Mouse (Mus musculus): ENCODE measurements at regions not wholly inside any gene's neighbourhood (a gene's known extent, or its start where the extent isn't known, plus 50 kb on each side); places are given as distances from the start of the nearest gene placed in this dataset.

- Histone ChIP-seq H3K9me3 (ENCODE audit: control insufficient read depth, low read depth, low read length) (no peaks in the 10 kb centered on the region), H3K9ac (replicated peaks; ENCODE audit: low read depth, low read length) (no peak overlapping the region), H3K4me3 (ENCODE audit: low read depth, low read length) (no peak overlapping the region), H3K4me1 (ENCODE audit: control insufficient read depth, insufficient read depth, low read length) (no peaks in the 10 kb centered on the region), H3K36me3 (ENCODE audit: control insufficient read depth, insufficient read depth, low read length) (no peaks in the 10 kb centered on the region), H3K4me2 (replicated peaks; ENCODE audit: low read depth, low read length) (no peak overlapping the region), H3K27me3 (ENCODE audit: control insufficient read depth, insufficient read depth, low read length) (no peaks in the 10 kb centered on the region), H3K27ac (ENCODE audit: low read length) (no peak overlapping the region)
- no peak for ATAC-seq (ENCODE audit: insufficient number of reproducible peaks, insufficient read depth, low FRiP score, low read depth)
- WGBS: 19% methylated on average over 1 of the region's 1 CpGs
These were observed 182.7 kb upstream of the Agr3 start for GRCm38 (mm10) chr12:35742729-35743128.

- ATAC-seq (ENCODE audit: insufficient number of reproducible peaks, insufficient read depth, low FRiP score, low read depth): no peak
- WGBS: 26% methylated on average over 2 of the region's 2 CpGs
- H3K9ac ChIP-seq (replicated peaks; ENCODE audit: low read depth, low read length): no peak overlapping the region
- no peak overlapping the region for H3K4me3 ChIP-seq (ENCODE audit: low read depth, low read length)
- no peaks in the 10 kb centered on the region for H3K9me3 ChIP-seq (ENCODE audit: control insufficient read depth, low read depth, low read length)
- no peaks in the 10 kb centered on the region for H3K36me3 ChIP-seq (ENCODE audit: control insufficient read depth, insufficient read depth, low read length)
- no peaks in the 10 kb centered on the region for H3K27me3 ChIP-seq (ENCODE audit: control insufficient read depth, insufficient read depth, low read length)
- no peaks in the 10 kb centered on the region for H3K4me1 ChIP-seq (ENCODE audit: control insufficient read depth, insufficient read depth, low read length)
- no peak overlapping the region for H3K4me2 ChIP-seq (replicated peaks; ENCODE audit: low read depth, low read length)
- H3K27ac ChIP-seq (ENCODE audit: low read length): no peak overlapping the region
These were observed 189.0 kb upstream of the Agr3 start for GRCm38 (mm10) chr12:35736427-35736826.

DNA sequence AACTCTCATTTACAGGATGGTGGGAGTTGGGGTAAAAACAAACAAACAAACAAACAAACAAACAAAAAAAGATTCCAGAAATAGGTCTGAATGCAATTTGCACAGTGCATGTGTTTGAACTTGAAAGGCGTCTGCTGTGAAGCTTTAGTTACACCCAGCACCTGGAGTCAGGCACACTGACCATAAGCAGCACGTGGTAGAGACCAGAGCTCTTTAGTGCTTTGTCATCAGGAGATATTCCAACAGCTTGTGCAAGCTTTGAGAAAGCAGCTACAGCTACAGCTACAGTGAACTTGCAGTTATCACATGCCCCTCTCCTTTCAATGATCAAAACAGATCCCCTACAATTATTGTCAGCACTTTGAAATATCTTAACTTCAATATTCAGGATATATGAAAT is 190.4 kb upstream of the Agr3 start:
- Histone ChIP-seq H3K36me3 (ENCODE audit: control insufficient read depth, insufficient read depth, low read length) (no peaks in the 10 kb centered on the region), H3K9me3 (ENCODE audit: control insufficient read depth, low read depth, low read length) (no peaks in the 10 kb centered on the region), H3K4me2 (replicated peaks; ENCODE audit: low read depth, low read length) (no peak overlapping the region), H3K4me1 (ENCODE audit: control insufficient read depth, insufficient read depth, low read length) (no peaks in the 10 kb centered on the region), H3K4me3 (ENCODE audit: low read depth, low read length) (no peak overlapping the region), H3K9ac (replicated peaks; ENCODE audit: low read depth, low read length) (no peak overlapping the region), H3K27ac (ENCODE audit: low read length) (no peak overlapping the region), H3K27me3 (ENCODE audit: control insufficient read depth, insufficient read depth, low read length) (no peaks in the 10 kb centered on the region)
- WGBS: 67% methylated on average over 2 of the region's 2 CpGs
- ATAC-seq (ENCODE audit: insufficient number of reproducible peaks, insufficient read depth, low FRiP score, low read depth): no peak

GRCm38 (mm10) chr12:35734371-35734770 is 191.0 kb upstream of the Agr3 start:
- H3K9me3 ChIP-seq (ENCODE audit: control insufficient read depth, low read depth, low read length): no peaks in the 10 kb centered on the region
- no peaks in the 10 kb centered on the region for H3K27me3 ChIP-seq (ENCODE audit: control insufficient read depth, insufficient read depth, low read length)
- no peaks in the 10 kb centered on the region for H3K36me3 ChIP-seq (ENCODE audit: control insufficient read depth, insufficient read depth, low read length)
- no peak overlapping the region for H3K9ac ChIP-seq (replicated peaks; ENCODE audit: low read depth, low read length)
- ATAC-seq (ENCODE audit: insufficient number of reproducible peaks, insufficient read depth, low FRiP score, low read depth): no peak
- no peaks in the 10 kb centered on the region for H3K4me1 ChIP-seq (ENCODE audit: control insufficient read depth, insufficient read depth, low read length)
- no peak overlapping the region for H3K27ac ChIP-seq (ENCODE audit: low read length)
- no peak overlapping the region for H3K4me3 ChIP-seq (ENCODE audit: low read depth, low read length)
- no peak overlapping the region for H3K4me2 ChIP-seq (replicated peaks; ENCODE audit: low read depth, low read length)
- 90% methylated on average over 1 of the region's 1 CpGs for WGBS

- 90% methylated on average over 2 of the region's 2 CpGs for WGBS
- no peak overlapping the region for H3K27ac ChIP-seq (ENCODE audit: low read length)
- no peaks in the 10 kb centered on the region for H3K9me3 ChIP-seq (ENCODE audit: control insufficient read depth, low read depth, low read length)
- no peaks in the 10 kb centered on the region for H3K27me3 ChIP-seq (ENCODE audit: control insufficient read depth, insufficient read depth, low read length)
- no peak overlapping the region for H3K9ac ChIP-seq (replicated peaks; ENCODE audit: low read depth, low read length)
- no peak for ATAC-seq (ENCODE audit: insufficient number of reproducible peaks, insufficient read depth, low FRiP score, low read depth)
- no peak overlapping the region for H3K4me2 ChIP-seq (replicated peaks; ENCODE audit: low read depth, low read length)
- H3K36me3 ChIP-seq (ENCODE audit: control insufficient read depth, insufficient read depth, low read length): no peaks in the 10 kb centered on the region
- H3K4me3 ChIP-seq (ENCODE audit: low read depth, low read length): no peak overlapping the region
- no peaks in the 10 kb centered on the region for H3K4me1 ChIP-seq (ENCODE audit: control insufficient read depth, insufficient read depth, low read length)
These were observed 191.8 kb upstream of the Agr3 start for GRCm38 (mm10) chr12:35733580-35733979.

DNA sequence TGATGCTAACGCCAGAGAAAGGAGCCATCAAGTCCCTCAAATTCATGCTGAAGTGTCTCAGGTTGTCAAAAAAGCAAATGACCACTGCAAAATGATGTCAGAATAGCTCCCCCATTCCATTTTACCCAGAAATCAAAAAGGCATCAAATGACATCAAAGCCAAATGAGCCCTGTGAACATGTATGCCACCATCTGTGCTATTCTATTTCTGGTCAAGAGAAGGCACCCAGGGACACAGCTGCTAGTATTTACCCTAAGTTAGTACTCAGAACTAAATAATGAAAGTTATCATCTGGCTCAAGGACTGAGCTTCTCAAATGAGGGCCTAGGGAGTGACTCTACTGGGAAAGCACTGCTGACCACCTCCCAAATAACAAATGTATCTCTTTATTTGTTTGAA is 191.1 kb upstream of the Ahr start:
- no peak overlapping the region for H3K9ac ChIP-seq (replicated peaks; ENCODE audit: low read depth, low read length)
- ATAC-seq (ENCODE audit: insufficient number of reproducible peaks, insufficient read depth, low FRiP score, low read depth): no peak
- no peak overlapping the region for H3K27ac ChIP-seq (ENCODE audit: low read length)
- no peaks in the 10 kb centered on the region for H3K36me3 ChIP-seq (ENCODE audit: control insufficient read depth, insufficient read depth, low read length)
- WGBS: 74% methylated on average over 1 of the region's 1 CpGs
- no peak overlapping the region for H3K4me3 ChIP-seq (ENCODE audit: low read depth, low read length)
- H3K27me3 ChIP-seq (ENCODE audit: control insufficient read depth, insufficient read depth, low read length): no peaks in the 10 kb centered on the region
- H3K9me3 ChIP-seq (ENCODE audit: control insufficient read depth, low read depth, low read length): no peaks in the 10 kb centered on the region
- no peak overlapping the region for H3K4me2 ChIP-seq (replicated peaks; ENCODE audit: low read depth, low read length)
- no peaks in the 10 kb centered on the region for H3K4me1 ChIP-seq (ENCODE audit: control insufficient read depth, insufficient read depth, low read length)

DNA sequence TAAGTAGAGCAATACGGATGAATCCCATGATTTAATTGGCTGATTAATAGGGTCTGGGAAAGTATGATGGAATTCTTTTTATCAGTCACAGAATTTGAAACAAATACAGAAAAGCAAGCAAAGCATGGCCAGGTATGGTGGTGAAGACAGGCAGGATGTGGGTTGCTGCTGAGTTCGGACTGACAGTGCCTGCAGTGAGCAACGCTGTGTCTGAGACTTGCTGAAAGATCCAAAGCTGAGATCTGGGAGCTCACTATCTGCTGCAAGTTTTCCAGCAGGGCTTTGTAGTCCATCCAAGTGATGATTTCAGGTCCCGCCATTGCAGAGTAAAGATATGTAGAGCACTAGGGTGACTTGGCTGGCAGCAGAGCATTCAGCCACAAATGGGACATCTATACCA is 189.3 kb upstream of the Ahr start:
- Histone ChIP-seq H3K4me1 (ENCODE audit: control insufficient read depth, insufficient read depth, low read length) (no peaks in the 10 kb centered on the region), H3K4me3 (ENCODE audit: low read depth, low read length) (no peak overlapping the region), H3K9me3 (ENCODE audit: control insufficient read depth, low read depth, low read length) (no peaks in the 10 kb centered on the region), H3K36me3 (ENCODE audit: control insufficient read depth, insufficient read depth, low read length) (no peaks in the 10 kb centered on the region), H3K27me3 (ENCODE audit: control insufficient read depth, insufficient read depth, low read length) (no peaks in the 10 kb centered on the region), H3K27ac (ENCODE audit: low read length) (no peak overlapping the region), H3K9ac (replicated peaks; ENCODE audit: low read depth, low read length) (no peak overlapping the region), H3K4me2 (replicated peaks; ENCODE audit: low read depth, low read length) (no peak overlapping the region)
- 82% methylated on average over 4 of the region's 4 CpGs for WGBS
- no peak for ATAC-seq (ENCODE audit: insufficient number of reproducible peaks, insufficient read depth, low FRiP score, low read depth)

DNA sequence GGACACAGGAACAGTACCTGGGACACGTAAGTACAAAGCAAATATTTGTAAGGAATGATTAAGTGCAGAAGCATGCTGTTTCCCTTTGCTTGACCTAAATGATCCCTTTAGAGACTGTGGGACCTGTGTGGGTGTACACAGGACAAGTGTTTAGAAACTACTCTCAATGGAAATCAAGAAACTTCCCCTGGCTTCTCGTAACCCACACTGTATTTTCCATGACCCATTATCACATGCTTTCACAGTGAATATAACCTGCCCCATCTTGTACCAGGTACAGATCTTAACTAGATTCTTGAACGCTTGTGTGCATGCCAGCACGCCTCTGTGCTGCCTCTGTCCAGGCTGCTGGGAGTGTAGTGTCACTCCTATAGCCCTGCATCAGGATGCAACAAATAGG is 177.8 kb upstream of the Ahr start:
- 63% methylated on average over 4 of the region's 4 CpGs for WGBS
- Histone ChIP-seq H3K27ac (ENCODE audit: low read length) (no peak overlapping the region), H3K36me3 (ENCODE audit: control insufficient read depth, insufficient read depth, low read length) (no peaks in the 10 kb centered on the region), H3K9me3 (ENCODE audit: control insufficient read depth, low read depth, low read length) (no peaks in the 10 kb centered on the region), H3K4me1 (ENCODE audit: control insufficient read depth, insufficient read depth, low read length) (no peaks in the 10 kb centered on the region), H3K4me3 (ENCODE audit: low read depth, low read length) (no peak overlapping the region), H3K9ac (replicated peaks; ENCODE audit: low read depth, low read length) (no peak overlapping the region), H3K4me2 (replicated peaks; ENCODE audit: low read depth, low read length) (no peak overlapping the region), H3K27me3 (ENCODE audit: control insufficient read depth, insufficient read depth, low read length) (no peaks in the 10 kb centered on the region)
- ATAC-seq (ENCODE audit: insufficient number of reproducible peaks, insufficient read depth, low FRiP score, low read depth): peak; percentile 63

DNA sequence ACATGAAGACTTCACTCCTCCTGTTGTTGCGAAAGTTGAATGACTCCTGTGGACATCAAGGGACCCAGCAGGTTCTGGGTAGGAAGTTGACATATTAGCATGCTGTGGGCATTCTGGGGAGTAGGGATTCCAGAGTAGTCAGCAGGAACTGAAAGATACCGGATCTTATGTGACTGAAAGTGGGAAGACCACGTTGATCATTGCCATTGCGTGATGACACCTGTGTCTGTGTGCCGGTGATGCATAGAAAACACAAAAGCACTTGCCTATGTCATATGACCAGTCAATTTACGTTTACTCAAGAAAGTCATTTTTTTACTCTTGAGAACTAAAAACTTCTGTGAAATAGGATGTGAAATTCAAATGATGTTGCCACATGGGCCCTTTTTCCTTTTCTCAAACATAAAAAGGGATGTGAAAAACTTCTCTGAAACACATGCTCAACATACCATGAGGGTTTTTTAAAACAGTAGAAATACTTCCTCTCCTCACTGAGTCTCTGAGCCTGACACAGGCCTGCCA is 176.8 kb upstream of the Ahr start:
- no peak overlapping the region for H3K4me3 ChIP-seq (ENCODE audit: low read depth, low read length)
- H3K4me2 ChIP-seq (replicated peaks; ENCODE audit: low read depth, low read length): no peak overlapping the region
- no peak overlapping the region for H3K9ac ChIP-seq (replicated peaks; ENCODE audit: low read depth, low read length)
- no peak for ATAC-seq (ENCODE audit: insufficient number of reproducible peaks, insufficient read depth, low FRiP score, low read depth)
- no peaks in the 10 kb centered on the region for H3K4me1 ChIP-seq (ENCODE audit: control insufficient read depth, insufficient read depth, low read length)
- H3K27ac ChIP-seq (ENCODE audit: low read length): no peak overlapping the region
- 93% methylated on average over 6 of the region's 6 CpGs for whole genome bisulfite sequencing
- H3K9me3 ChIP-seq (ENCODE audit: control insufficient read depth, low read depth, low read length): no peaks in the 10 kb centered on the region
- no peaks in the 10 kb centered on the region for H3K36me3 ChIP-seq (ENCODE audit: control insufficient read depth, insufficient read depth, low read length)
- H3K27me3 ChIP-seq (ENCODE audit: control insufficient read depth, insufficient read depth, low read length): no peaks in the 10 kb centered on the region

All from stomach, embryonic 14.5 days (tissue).